Mouse (Mus musculus): ENCODE measurements around the gene Midn. TPM values are rescaled to one million over a fixed set of nuclear protein-coding genes. Genes with fewer than 3 reads are reported as not detected.
A peak's percentile ranks its signal among the peaks of the same experiment; 100 is the strongest.

Midn gene
- polyA plus RNA-seq, 1 experiment from 2014 or later: 37.9 TPM

DNA sequence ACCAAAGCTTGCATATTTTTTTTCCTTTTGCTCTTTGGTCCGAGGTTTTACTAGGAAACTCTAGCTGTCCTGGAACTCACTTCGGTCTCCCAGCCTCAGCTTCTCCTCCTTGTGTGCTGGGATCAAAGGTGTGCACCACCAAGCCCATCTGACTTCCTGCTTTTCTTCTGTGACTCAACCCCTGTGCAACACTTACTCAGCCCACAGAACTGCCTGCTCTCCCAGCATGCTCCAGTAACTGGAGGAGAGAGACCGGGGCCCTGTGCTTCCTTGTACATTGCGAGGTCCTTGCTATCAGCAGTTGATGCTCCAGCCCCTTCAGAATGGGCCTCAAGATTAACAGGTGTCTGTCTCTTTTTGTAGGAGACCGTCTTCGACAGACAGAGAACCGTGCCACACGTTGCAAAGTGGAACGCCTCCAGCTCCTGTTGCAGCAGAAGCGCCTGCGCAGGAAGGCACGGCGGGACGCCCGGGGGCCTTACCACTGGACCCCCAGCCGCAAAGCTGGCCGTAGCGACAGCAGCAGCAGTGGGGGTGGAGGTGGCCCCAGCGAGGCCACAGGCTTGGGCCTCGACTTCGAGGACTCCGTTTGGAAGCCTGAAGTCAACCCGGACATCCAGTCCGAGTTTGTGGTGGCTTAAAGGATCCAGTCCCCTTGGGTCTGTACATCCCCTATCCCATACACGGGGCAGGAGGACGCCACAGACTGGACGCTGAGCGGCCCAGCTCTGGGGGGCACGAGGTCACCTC, 8.1 kb downstream of the Midn start:
- H3K27me3 ChIP-seq: no peaks in the 10 kb centered on the region
- H3K4me1 ChIP-seq: peaks cover 92% of the 10 kb centered on the region
- 0 out of 2 replicates have a peak overlapping the region, but pooled peaks have one; percentile 8 for H3K4me3 ChIP-seq
- H3K4me2 ChIP-seq: peak overlapping the region; percentile 19; the same call in 1 of the 2 replicates
- peak overlapping the region; percentile 89; the same call in 1 of the 2 replicates for H3K27ac ChIP-seq
- peaks cover 74% of the 10 kb centered on the region for H3K36me3 ChIP-seq (ENCODE audit: poor library complexity, severe bottlenecking)
- 0 out of 2 replicates have a peak overlapping the region, but pooled peaks have one; percentile 43 for H3K9ac ChIP-seq
- H3K9me3 ChIP-seq (replicated peaks): no peaks in the 10 kb centered on the region
- ATAC-seq: no peak
- WGBS: 87% methylated on average over 29 of the region's 29 CpGs

DNA sequence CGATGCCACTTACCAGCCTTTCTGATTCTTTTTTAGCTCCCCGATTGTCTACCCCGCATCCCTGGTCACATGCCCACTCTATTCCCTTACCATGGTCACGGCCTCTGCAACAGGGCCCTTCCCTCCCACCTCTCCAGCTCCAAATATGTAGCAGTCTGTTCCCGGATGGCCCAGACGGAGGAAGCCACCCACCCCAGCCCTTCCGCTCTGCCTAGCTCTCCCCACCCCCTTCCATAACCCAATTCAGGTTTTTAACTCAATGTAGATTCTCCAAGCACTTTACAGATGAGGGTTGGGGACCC, 8.6 kb downstream of the Midn start:
- WGBS: 65% methylated on average over 7 of the region's 7 CpGs
- no peaks in the 10 kb centered on the region for H3K9me3 ChIP-seq (replicated peaks)
- peaks cover 96% of the 10 kb centered on the region for H3K4me1 ChIP-seq
- H3K9ac ChIP-seq: peak overlapping the region; percentile 43; the same call in 1 of the 2 replicates
- ATAC-seq: no peak
- no peaks in the 10 kb centered on the region for H3K27me3 ChIP-seq
- peaks cover 68% of the 10 kb centered on the region for H3K36me3 ChIP-seq (ENCODE audit: poor library complexity, severe bottlenecking)
- 0 out of 2 replicates have a peak overlapping the region, but pooled peaks have one; percentile 8 for H3K4me3 ChIP-seq
- H3K4me2 ChIP-seq: peak overlapping the region; percentile 19; the same call in 1 of the 2 replicates
- peak overlapping the region; percentile 89; the same call in 1 of the 2 replicates for H3K27ac ChIP-seq

DNA sequence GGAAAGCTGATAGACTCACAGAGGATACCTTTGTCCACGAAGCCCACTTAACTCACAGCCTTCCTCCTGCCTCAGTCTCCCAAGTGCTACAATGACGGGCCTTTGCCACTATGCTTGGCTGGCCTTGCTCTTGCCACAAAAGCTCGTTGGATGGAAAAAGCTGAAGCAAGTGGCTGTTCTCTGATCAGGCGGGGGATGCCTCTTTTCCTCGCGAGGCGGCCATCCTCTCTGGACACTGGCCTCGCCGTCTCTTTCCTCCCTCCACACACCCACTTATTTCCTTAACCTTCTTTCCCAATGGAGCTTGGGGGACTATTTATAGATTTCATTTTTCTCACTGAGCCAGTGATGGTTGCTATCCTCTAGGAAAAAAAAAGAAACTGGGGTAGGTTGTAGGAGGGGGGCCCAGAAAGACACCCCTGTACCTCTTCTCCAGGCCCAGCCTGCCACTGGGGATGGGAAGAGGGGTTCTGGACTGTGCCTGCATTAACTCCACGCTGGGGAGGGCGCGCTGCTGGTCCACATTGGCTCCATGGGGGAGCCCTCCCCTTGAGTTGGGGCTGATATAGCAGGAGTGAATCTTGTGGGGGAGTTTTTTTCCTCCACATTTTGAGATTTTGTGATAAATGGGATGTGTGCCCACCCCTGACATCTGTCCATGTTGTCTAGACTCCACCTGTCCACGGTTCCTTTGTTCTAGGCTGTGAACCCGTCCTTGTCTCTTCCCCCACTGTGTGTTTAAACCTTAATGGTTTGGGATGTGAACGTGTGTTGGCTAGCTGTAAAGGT, 9.3 kb downstream of the Midn start:
- H3K27ac ChIP-seq: peak overlapping the region; percentile 89
- 0 out of 2 replicates have a peak overlapping the region, but pooled peaks have one; percentile 9 for H3K4me2 ChIP-seq
- H3K4me1 ChIP-seq: peaks cover 91% of the 10 kb centered on the region
- peaks cover 62% of the 10 kb centered on the region for H3K36me3 ChIP-seq (ENCODE audit: poor library complexity, severe bottlenecking)
- no peaks in the 10 kb centered on the region for H3K27me3 ChIP-seq
- H3K4me3 ChIP-seq: peak overlapping the region; percentile 17; the same call in 1 of the 2 replicates
- H3K9me3 ChIP-seq (replicated peaks): no peaks in the 10 kb centered on the region
- no peak for ATAC-seq
- WGBS: 56% methylated on average over 15 of the region's 15 CpGs
- peak overlapping the region; percentile 43 for H3K9ac ChIP-seq

DNA sequence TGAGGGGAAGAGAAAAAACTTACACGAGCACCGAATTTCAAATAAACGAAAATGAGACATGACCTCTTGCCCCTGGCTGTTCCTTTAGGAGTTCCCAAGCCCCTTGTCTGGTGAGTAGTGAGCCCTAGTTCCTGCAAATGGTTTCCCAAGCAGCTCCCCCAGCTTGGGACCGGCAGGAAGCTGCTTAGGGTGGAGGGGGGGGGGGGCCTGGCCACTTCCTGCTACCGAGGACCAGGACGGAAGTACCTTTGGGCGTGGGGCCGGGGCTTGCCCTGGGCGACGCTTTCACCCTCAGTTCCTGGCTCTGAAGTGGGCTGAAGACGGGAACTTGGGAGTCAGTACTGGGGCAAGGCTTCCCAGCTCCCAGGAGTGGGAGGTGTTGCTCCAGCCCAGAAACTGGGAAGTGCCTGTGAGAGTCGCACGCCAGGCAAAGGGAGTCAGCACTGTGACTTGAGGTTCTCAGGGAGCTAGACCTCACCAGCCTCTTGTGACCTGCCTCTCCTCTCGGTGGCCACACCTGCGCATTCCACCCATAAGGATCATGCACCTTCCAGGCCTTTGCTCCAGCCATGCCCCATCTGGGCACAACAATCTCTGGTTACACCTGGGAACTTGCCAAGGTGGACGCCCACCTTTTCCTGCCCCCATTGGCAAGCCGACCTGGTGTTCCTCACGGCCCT, 10.4 kb downstream of the Midn start:
- Histone ChIP-seq H3K27ac (peak overlapping the region; percentile 89), H3K4me2 (peak overlapping the region; percentile 68), H3K36me3 (ENCODE audit: poor library complexity, severe bottlenecking) (peaks cover 51% of the 10 kb centered on the region), H3K27me3 (no peaks in the 10 kb centered on the region), H3K4me1 (peaks cover 80% of the 10 kb centered on the region), H3K9ac (peak overlapping the region; percentile 62; the same call in 1 of the 2 replicates), H3K9me3 (replicated peaks) (no peaks in the 10 kb centered on the region), H3K4me3 (peak overlapping the region; percentile 43)
- WGBS: 18% methylated on average over 18 of the region's 18 CpGs
- no peak for ATAC-seq

DNA sequence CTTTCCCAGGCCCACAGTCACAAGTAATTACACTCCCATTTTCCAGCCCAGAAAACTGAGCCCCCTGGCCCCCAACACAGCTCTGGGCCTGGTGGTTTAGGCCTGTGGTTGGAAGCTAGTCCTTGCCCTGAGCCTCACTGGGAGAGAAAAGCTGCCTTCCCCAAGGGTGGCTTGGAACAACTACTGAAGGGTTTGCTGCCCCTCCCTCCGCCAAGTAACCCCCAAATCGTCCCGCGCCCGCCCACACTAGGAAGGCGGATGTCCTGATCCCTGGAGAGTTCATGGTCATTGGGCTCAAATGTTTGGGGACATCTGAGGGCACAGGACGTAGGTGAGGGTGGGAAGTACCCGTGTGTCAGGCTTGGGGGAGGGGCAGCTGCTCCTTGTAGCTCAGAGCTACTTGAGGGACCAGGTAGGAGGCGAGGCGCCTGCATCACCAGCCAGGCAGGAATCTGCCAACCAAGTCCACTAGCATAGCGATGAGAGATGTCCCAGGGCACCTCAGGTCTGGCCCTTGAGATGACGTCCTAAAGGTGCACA, 11.0 kb downstream of the Midn start:
- peak; percentile 6; the same call in 1 of the 2 replicates for ATAC-seq
- Histone ChIP-seq H3K4me2 (peak overlapping the region; percentile 68), H3K4me1 (peaks cover 76% of the 10 kb centered on the region), H3K27ac (peak overlapping the region; percentile 89), H3K9me3 (replicated peaks) (no peaks in the 10 kb centered on the region), H3K4me3 (peak overlapping the region; percentile 43), H3K36me3 (ENCODE audit: poor library complexity, severe bottlenecking) (peaks cover 44% of the 10 kb centered on the region), H3K27me3 (no peaks in the 10 kb centered on the region), H3K9ac (peak overlapping the region; percentile 62)
- WGBS: 5% methylated on average over 12 of the region's 12 CpGs

DNA sequence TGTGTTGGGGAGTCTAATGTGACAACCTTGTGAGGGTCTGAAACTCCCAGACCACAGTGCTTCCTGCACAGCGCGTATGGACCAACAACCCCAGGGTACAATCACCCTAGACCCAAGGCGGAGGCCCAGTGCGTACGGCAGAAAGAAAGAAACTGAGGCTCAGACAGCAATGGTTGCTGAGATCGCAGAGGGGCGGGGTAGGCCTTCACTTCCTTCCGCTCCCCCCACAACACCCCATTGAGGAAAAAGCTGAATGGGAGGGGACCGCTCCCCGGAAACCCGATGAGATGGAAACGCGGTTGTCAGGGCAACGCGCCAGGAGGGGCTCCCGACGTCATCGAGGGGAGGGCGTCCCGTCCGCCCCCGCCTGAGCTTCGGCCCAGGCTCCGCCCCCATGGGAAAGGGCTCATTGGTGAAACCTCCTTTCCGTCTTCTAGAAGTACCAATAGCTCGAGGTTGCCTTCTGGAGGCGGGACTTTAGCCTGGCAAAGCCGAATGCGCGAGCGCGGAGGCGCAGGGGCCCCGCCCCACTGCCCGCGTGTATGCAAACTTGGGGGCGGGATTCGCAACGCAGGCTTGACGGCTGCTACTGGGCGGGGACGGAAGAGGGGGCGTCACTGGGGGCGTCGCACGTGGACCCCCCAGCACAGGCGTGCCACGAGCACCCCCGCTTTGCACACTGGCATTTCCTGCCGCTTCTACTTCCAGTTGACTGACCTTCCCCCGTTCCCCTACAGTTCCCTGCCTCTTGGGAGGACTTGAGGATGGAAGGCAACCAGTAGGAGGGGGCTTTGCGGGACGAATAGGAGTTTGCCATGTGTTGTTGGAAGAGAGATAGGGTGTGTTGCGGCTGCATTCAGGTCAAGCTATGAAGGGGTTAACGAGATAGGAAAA, 11.7 kb downstream of the Midn start:
- Histone ChIP-seq H3K36me3 (ENCODE audit: poor library complexity, severe bottlenecking) (peaks cover 37% of the 10 kb centered on the region), H3K9me3 (replicated peaks) (no peaks in the 10 kb centered on the region), H3K4me2 (peak overlapping the region; percentile 68), H3K27me3 (no peaks in the 10 kb centered on the region), H3K4me1 (peaks cover 76% of the 10 kb centered on the region), H3K9ac (peak overlapping the region; percentile 62), H3K4me3 (peak overlapping the region; percentile 43), H3K27ac (peak overlapping the region; percentile 89)
- peak; percentile 87 for ATAC-seq
- WGBS: under 1% methylated on average over 54 of the region's 55 CpGs

DNA sequence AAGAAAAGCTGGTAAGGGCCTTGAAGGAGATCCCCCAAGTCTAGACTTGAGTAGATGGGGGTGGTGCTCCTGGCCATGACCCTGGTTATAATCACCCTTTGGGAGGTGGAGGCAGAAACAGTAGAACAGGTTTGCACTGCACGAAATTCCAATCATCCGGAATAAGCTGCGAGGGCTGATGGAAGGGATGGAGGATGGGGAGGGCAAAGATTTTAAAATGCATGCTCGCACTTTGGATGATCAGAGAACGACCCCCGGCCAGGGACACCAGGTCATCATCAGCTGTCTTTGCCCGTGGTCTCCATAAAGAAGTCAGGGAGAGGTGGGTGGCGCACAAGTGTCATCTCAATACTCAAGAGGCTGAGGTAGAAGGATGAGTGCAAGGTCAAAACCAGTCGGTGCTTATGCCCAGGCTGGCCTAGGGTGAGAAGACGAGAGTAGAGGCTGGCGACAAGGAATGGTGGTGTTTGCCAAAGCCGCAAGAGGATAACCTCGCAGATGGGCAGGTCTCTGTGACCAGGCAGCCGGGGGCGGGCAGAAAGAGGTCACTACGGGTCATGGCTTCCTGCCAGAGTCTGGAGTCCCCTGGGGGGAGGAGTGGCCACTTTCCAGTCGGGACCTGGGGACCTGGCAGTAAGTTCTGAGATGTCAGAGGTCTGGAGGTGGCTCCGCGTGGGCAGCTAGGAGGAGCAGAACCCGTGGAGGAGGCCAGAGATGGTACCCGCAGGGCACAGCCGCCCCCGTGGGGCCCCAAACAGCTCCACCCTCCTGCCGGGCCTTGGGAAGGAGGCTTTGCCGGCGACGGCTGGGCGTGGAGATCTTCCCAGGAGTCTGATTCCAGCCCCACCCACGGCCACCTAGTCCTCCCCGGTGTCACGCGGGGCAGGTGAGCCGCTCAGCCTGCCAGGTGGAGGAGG, 12.6 kb downstream of the Midn start:
- H3K9me3 ChIP-seq (replicated peaks): no peaks in the 10 kb centered on the region
- H3K9ac ChIP-seq: peak overlapping the region; percentile 54
- peak overlapping the region; percentile 40 for H3K27ac ChIP-seq
- peak overlapping the region; percentile 43 for H3K4me3 ChIP-seq
- peaks cover 74% of the 10 kb centered on the region for H3K4me1 ChIP-seq
- peaks cover 28% of the 10 kb centered on the region for H3K36me3 ChIP-seq (ENCODE audit: poor library complexity, severe bottlenecking)
- H3K27me3 ChIP-seq: no peaks in the 10 kb centered on the region
- 2% methylated on average over 31 of the region's 33 CpGs for WGBS
- no peak for ATAC-seq
- H3K4me2 ChIP-seq: peak overlapping the region; percentile 68

DNA sequence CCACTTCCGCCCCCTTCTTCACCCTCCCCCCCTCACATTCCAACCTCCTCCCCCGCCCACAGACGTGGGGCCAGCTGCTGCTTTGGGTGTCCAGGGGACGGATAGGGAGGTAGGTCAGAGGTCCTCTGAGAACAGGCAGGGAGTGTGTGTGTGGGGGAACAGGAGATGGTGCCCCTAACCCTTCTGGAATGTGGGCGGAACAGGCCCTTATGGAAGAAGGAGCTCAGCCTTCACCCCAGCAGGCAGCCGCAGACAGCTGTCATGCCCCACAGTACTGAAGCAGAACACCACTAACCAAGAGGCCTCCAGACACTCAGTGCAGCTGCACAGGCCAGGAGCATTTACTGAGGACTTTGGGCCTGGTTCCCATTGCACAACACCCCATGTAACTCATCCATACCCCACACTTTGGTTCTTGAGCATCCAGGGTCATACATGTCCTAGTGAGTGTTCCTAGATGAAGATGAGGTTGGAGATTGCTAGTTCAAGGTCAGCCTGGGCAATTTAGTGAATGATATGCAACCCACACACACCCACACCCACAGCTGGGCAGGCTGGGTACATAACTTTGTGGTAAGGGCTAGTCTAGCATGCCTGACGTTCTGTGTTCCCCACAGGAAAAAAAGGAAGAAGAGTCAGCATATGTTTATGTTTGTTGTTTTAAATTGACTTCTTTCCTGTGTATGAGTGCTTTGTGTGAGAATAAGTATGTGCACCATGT, 13.6 kb downstream of the Midn start:
- peaks cover 71% of the 10 kb centered on the region for H3K4me1 ChIP-seq
- no peak for ATAC-seq
- peak overlapping the region; percentile 68; the same call in 1 of the 2 replicates for H3K4me2 ChIP-seq
- no peaks in the 10 kb centered on the region for H3K9me3 ChIP-seq (replicated peaks)
- WGBS: 21% methylated on average over 5 of the region's 7 CpGs
- H3K36me3 ChIP-seq (ENCODE audit: poor library complexity, severe bottlenecking): peaks cover 19% of the 10 kb centered on the region
- H3K27me3 ChIP-seq: no peaks in the 10 kb centered on the region
- peak overlapping the region; percentile 54; the same call in 1 of the 2 replicates for H3K9ac ChIP-seq
- H3K27ac ChIP-seq: peak overlapping the region; percentile 25; the same call in 1 of the 2 replicates
- H3K4me3 ChIP-seq: no peak overlapping the region

DNA sequence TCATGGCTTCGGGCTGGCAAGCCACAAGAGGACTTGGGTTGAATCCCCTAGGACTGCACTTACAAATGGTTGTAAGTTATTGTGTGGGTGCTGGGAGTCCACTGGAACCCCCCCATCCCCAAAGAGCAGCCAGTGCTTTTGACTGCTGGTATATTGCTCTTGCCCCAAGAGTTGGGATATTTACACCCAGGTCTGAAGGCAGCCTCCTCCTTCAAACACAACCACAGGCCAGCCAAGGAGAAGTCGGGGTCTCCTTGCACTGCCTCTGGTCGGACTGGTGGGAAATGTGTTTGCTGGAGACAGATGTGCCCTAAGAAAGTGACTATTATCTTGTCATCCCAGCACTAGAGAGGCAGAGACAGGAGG, 14.2 kb downstream of the Midn start:
- H3K9ac ChIP-seq: no peak overlapping the region
- H3K4me2 ChIP-seq: no peak overlapping the region
- ATAC-seq: no peak
- H3K27me3 ChIP-seq: no peaks in the 10 kb centered on the region
- no peak overlapping the region for H3K27ac ChIP-seq
- no peaks in the 10 kb centered on the region for H3K9me3 ChIP-seq (replicated peaks)
- 84% methylated on average over 3 of the region's 3 CpGs for WGBS
- H3K4me3 ChIP-seq: no peak overlapping the region
- peaks cover 70% of the 10 kb centered on the region for H3K4me1 ChIP-seq
- H3K36me3 ChIP-seq (ENCODE audit: poor library complexity, severe bottlenecking): peaks cover 13% of the 10 kb centered on the region

Data from forebrain, embryonic 13.5 days (tissue).